Mouse (Mus musculus) lung, adult 2 months (tissue): ENCODE measurements around the gene Haus2. TPM values are rescaled to one million over a fixed set of nuclear protein-coding genes. Genes with fewer than 3 reads are reported as not detected.
"Not testable (repeated sequence)": the region's sequence is repeated elsewhere in the genome, so short reads cannot be mapped to it uniquely, and the experiment has no call there.

Experiments
- DNase-seq: peaks from one replicate; pipeline ENCODE4 v3.0.0; 2022
- H3K4me1 ChIP-seq: fragments of 200-500 bp; 2 replicates; pipeline ENCODE4 v1.6.1; 2011; ENCODE audit warnings: low read length; ENCODE audit not compliant: control insufficient read depth, insufficient read depth
- H3K4me3 ChIP-seq: fragments of 200-500 bp; replicated peaks from 2 replicates; pipeline ENCODE3; 2011; ENCODE audit warnings: low read depth, mild to moderate bottlenecking, control low read depth, low read length; ENCODE audit errors: extremely low read depth
- CTCF ChIP-seq: fragments of 200-500 bp; IDR thresholded peaks from 2 replicates; pipeline ENCODE4 v1.5.1; 2011; ENCODE audit warnings: mild to moderate bottlenecking, low read length, control low read depth; ENCODE audit not compliant: insufficient read depth
- POLR2A ChIP-seq: fragments of 200-500 bp; IDR thresholded peaks from 2 replicates; pipeline ENCODE4 v1.6.1; 2011; ENCODE audit warnings: low read depth, mild to moderate bottlenecking, control low read depth, low read length, borderline replicate concordance; ENCODE audit errors: extremely low read depth
- WGBS: fragments of 180-500 bp; shearing (Covaris S2); methylation state at CpG from one replicate; pipeline ENCODE4 v1.1.7; 2018; 5-methylcytosine and 5-hydroxymethylcytosine counted together
- polyA plus RNA-seq: library from polyadenylated mRNA; depleted of rRNA; stranded (reverse); fragments of >200 nt; gene quantifications from 2 replicates; pipeline ENCODE4 v1.2.3, GENCODE M21; 2012

Haus2 gene
- polyA plus RNA-seq, 1 experiment, result 3.2 TPM

DNA sequence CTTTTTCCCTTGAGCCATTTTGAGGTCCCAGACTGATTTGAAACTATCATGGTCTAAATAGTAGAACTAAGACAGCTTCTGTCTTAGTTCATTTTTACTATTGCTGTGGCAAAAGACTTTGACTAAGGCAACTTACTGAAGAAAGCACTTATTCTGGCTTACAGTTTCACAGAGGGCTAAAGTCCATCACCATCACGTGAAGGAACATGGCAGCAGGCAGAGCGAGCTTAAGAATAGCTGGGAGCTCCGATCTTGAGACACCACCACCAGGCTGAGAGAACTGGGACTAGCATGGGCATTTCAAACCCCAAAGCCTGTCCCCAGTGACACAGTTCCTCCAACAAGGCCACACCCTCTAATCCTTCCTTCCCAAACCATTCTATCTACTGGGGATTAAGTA lies 38.1 kb upstream of the Haus2 start:
- Histone ChIP-seq H3K4me3 (no peak overlapping the region), H3K4me1 (peaks cover 2% of the 10 kb centered on the region)
- TF ChIP-seq POLR2A (no peak), CTCF (no peak)
- WGBS, result 94% methylated on average over 3 of the region's 3 CpGs
- DNase-seq, result no peak

DNA sequence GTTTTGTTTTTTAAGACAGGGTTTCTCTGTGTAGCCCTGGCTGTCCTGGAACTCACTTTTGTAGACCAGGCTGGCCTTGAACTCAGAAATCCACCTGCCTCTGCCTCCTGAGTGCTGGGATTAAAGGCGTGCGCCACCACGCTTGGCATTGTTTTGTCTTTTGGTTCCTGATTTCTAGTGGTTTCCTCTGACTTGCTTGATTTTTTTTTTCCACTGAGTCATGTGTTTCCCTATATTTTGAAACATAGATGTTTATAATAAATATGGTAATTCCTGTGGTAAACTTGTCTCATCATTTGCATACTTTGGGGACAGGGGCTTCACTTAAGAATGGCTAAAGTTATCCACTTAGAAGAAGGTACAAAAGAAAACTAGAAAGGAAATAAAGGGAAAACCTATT lies 37.0 kb upstream of the Haus2 start:
- WGBS, result 79% methylated on average over 3 of the region's 3 CpGs
- not testable (repeated sequence) for DNase-seq, H3K4me1 ChIP-seq, H3K4me3 ChIP-seq

DNA sequence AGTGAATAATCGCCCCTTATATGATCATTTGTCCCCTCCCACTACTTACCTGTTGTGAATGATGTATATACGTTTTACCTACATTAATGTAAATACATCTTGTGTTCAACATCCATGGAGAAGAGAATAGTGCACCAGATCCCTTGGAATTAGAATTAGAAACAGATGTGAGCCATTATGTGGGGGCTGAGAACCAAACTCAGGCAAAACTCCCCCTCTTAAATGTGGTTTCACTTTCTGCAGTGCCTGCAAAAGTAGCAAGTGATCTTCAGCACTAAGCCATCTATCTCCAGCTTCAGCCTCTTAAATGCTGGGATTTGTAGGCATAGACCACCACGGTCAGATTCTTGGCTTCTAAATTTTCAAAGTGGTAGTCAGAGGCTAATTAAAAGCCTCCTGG lies 34.1 kb upstream of the Haus2 start:
- no peak for DNase-seq
- peaks cover 11% of the 10 kb centered on the region for H3K4me1 ChIP-seq
- TF ChIP-seq POLR2A (no peak), CTCF (no peak)
- no peak overlapping the region for H3K4me3 ChIP-seq
- 78% methylated on average over 3 of the region's 3 CpGs for WGBS

DNA sequence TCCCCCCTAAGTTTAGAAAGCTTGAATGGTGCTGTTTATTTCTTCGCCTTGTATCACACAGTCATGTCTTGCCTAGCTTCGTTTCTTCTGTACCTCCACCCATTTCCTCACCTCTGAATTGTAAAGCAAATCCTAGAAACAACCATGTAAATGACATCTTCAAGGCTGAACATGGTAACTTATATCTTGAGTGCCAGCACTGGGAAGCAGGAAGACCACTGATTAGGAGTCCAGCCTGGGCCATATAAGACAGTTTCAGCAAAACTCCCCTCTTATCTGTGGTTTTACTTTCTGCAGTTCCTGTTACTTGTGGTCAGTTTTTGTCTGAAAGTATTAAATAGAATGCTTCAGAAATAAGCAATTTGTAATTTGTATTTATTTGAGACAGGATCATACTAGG lies 33.2 kb upstream of the Haus2 start:
- peaks cover 11% of the 10 kb centered on the region for H3K4me1 ChIP-seq
- no peak for DNase-seq
- 77% methylated on average over 2 of the region's 2 CpGs for WGBS
- no peak overlapping the region for H3K4me3 ChIP-seq
- TF ChIP-seq POLR2A (no peak), CTCF (no peak)

DNA sequence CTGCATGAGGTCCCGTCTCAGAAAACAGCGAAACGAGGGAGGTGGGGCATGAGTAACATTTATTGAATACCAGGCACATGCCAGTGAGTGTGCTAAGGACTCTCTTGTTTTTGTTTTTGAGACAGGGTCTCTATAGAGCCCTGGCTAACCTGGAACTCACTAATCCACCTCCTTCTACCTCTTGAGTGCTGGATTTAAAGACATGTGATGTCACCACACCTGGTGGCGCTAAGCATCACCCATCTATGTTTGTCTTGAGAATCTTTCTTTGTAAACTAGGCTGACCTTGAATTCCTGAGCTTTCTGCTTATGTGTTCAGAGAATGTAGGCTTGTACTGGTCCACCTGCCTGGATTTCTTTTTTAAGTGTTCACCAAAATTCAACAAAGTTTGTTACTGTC lies 31.4 kb upstream of the Haus2 start:
- 42% methylated on average over 4 of the region's 4 CpGs for WGBS
- DNase-seq, result no peak
- no peak for TF ChIP-seq CTCF
- TF ChIP-seq POLR2A, result no peak
- H3K4me3 ChIP-seq, result no peak overlapping the region
- peaks cover 11% of the 10 kb centered on the region for H3K4me1 ChIP-seq

DNA sequence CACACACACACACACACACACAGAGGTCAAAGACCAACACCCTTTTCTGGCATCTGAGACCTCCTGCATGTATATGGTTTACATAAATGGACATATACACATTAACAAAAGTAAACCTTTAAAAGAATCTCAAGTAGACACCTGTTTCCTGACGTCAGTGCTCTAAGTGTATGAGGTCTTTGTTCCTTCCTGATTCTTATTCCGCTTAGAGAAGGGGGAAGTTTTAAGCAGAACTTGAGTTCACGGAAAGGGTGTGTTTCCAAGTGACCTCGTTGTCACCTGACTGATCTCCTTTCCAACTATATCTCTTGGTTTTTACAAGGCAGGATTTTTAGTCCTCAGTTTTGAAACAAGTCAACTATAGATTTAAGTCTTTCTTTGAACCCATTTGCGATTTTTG lies 30.9 kb upstream of the Haus2 start:
- 26% methylated on average over 5 of the region's 5 CpGs for WGBS
- H3K4me3 ChIP-seq, result no peak overlapping the region
- TF ChIP-seq POLR2A, result no peak
- no peak for TF ChIP-seq CTCF
- peaks cover 11% of the 10 kb centered on the region for H3K4me1 ChIP-seq
- no peak for DNase-seq

DNA sequence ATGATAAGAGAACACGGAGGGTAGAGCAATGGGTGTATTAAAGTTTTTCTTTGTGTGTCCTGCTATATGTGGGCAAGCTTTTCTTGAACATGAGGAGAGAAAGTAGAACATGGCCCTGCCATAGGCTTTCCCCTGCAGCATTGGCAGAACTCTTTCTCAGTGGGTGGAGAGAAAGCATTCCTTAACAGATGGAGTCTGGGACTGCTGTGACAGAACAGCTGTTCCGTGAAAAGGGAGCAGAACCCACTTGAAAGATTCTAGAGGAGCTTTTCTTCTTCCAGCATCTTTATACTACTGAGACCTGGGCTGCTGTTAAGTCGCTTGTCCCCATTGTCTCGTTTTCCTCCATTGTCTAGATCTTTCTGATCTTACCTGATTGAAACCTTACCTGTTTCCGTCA lies 19.4 kb upstream of the Haus2 start:
- 78% methylated on average over 5 of the region's 5 CpGs for WGBS
- no peak for DNase-seq
- no peak for TF ChIP-seq CTCF
- TF ChIP-seq POLR2A, result no peak
- Histone ChIP-seq H3K4me3 (no peak overlapping the region), H3K4me1 (no peaks in the 10 kb centered on the region)

DNA sequence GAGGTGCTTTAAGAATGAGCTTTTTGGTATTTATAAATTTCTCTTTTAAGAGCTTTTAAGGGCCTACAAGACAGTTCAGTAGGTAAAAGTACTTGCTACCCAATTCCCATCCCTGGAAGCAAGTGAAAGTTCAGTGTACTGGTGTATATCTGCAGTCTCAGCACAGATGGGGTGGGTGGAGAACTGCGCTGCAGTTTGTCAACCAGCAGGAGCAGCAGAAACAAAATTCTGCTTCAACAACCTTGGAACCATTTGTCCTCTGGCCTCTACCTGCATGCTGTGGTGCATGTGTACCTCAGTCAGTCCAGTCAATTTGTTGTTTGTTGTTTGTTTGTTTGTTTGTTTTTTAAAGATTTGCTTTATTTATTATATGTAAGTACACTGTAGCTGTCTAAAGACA lies 17.0 kb upstream of the Haus2 start:
- no peak for DNase-seq
- WGBS, result 90% methylated on average over 1 of the region's 1 CpGs
- no peak overlapping the region for H3K4me3 ChIP-seq
- no peak for TF ChIP-seq CTCF
- TF ChIP-seq POLR2A, result no peak
- no peaks in the 10 kb centered on the region for H3K4me1 ChIP-seq

DNA sequence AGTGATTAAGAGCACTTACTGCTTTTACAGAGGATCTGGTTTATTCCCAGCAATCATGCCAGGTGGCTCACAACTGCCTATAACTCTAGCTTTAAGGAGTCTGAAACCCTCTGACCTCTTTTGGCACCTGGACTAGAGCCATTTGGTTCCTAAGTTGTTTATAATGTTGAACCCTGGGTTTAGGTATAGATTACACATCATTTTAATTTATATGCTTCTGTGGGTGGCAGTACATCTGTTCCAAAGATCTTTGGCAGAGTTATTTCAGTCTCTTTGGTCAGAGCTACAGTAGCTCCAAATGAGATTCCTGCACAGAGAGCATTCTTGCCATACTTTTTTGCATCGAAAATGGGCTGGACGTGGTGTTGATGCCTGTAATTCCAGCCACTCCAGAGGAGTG lies 11.4 kb upstream of the Haus2 start:
- H3K4me3 ChIP-seq, result no peak overlapping the region
- no peak for DNase-seq
- 76% methylated on average over 2 of the region's 2 CpGs for WGBS
- TF ChIP-seq CTCF, result no peak
- TF ChIP-seq POLR2A, result no peak
- H3K4me1 ChIP-seq, result no peaks in the 10 kb centered on the region

DNA sequence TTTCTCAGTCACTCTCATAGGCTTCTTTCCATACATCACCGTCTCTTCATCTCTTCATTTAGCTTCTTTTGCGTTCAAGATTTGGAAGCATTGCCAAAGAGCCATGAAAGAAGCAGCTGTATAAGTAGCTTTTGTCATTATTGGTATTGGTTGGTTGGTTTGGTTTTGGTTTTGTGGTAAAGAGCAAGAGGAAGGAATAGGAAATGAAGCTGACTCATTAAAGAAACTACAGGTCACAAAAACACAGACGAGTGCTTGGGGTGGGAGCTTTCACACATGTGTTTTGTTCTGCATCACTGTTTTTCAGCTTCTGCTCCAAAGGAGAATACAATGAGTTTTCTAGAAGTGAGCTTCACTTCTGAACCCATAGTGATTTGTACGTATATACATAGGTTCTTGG lies 9.7 kb upstream of the Haus2 start:
- no peak overlapping the region for H3K4me3 ChIP-seq
- H3K4me1 ChIP-seq, result no peaks in the 10 kb centered on the region
- TF ChIP-seq CTCF (no peak), POLR2A (no peak)
- 88% methylated on average over 4 of the region's 4 CpGs for WGBS
- DNase-seq, result no peak
